Mouse (Mus musculus) gastrocnemius, postnatal 14 days (tissue): Measurements from ENCODE around the gene Cfap97d2. TPM values are rescaled to one million over a fixed set of nuclear protein-coding genes. Genes with fewer than 3 reads are reported as not detected.

ENCODE experiments used
- total RNA-seq, 2 experiments: library from RNA; stranded (reverse); gene quantifications; 2 replicates each; pipeline ENCODE4 v1.2.3; 2021

Cfap97d2 gene
- total RNA-seq, 2 experiments from 2014 or later: not detected

Other genes with a start within 250 kb of the Cfap97d2 start
- gene Gas6, start 211.4 kb upstream of the Cfap97d2 start, total RNA-seq: 10 to 100 TPM; 59.2 to 72.3 TPM
- gene 1700029H14Rik, start 143.4 kb upstream of the Cfap97d2 start, total RNA-seq: not detected
- 10 to 100 TPM; 18.5 to 18.8 TPM for gene Rasa3, start 28.3 kb upstream of the Cfap97d2 start, total RNA-seq
- 10 to 100 TPM; 34.7 to 36.8 TPM for gene Cdc16, start 51.8 kb downstream of the Cfap97d2 start, total RNA-seq
- 10 to 100 TPM; 11.2 to 11.5 TPM for gene Upf3a, start 79.7 kb downstream of the Cfap97d2 start, total RNA-seq
- not detected for gene AF366264, start 132.5 kb downstream of the Cfap97d2 start, total RNA-seq
- gene Champ1, start 163.8 kb downstream of the Cfap97d2 start, total RNA-seq: 1 to 10 TPM; 7.9 TPM
- gene Coprs, start 184.4 kb downstream of the Cfap97d2 start, total RNA-seq: 1 to 10 TPM; 5.3 to 6.8 TPM